Mouse (Mus musculus): ENCODE results near the gene Nit1.
"Not testable (repeated sequence)": the region's sequence is repeated elsewhere in the genome, so short reads cannot be mapped to it uniquely, and the experiment has no call there.

Nit1 gene

GRCm38 (mm10) chr1:171349210-171349609, 3.8 kb upstream of the Nit1 start:
- DNase-seq: no peak

GRCm38 (mm10) chr1:171348665-171349064, 3.2 kb upstream of the Nit1 start:
- DNase-seq: no peak

GRCm38 (mm10) chr1:171346095-171346450, 627 bp upstream of the Nit1 start:
- DNase-seq: no peak

GRCm38 (mm10) chr1:171344715-171345114, 731 bp downstream of the Nit1 start:
- no peak for DNase-seq

GRCm38 (mm10) chr1:171343922-171344677, 1.3 kb downstream of the Nit1 start:
- no peak for DNase-seq

GRCm38 (mm10) chr1:171342262-171343207, 2.9 kb downstream of the Nit1 start:
- no peak for DNase-seq

GRCm38 (mm10) chr1:171330216-171330560, 15.3 kb downstream of the Nit1 start:
- DNase-seq: no peak

- no peak for DNase-seq
Observed at GRCm38 (mm10) chr1:171329433-171330215, 15.8 kb downstream of the Nit1 start.

- DNase-seq: peak; percentile 99
Observed at GRCm38 (mm10) chr1:171328839-171329432, 16.5 kb downstream of the Nit1 start, which contains the start of gene Dedd. Gene Dedd (plus strand): TSS chr1:171329145.

GRCm38 (mm10) chr1:171328244-171328643, 17.2 kb downstream of the Nit1 start:
- DNase-seq: peak; percentile 36

GRCm38 (mm10) chr1:171326588-171326987, 18.9 kb downstream of the Nit1 start:
- peak; percentile 59 for DNase-seq

GRCm38 (mm10) chr1:171325571-171325970, 19.9 kb downstream of the Nit1 start:
- peak; percentile 25 for DNase-seq

GRCm38 (mm10) chr1:171322012-171322411, 23.4 kb downstream of the Nit1 start:
- DNase-seq: peak; percentile 80

- no peak for DNase-seq
Observed at GRCm38 (mm10) chr1:171321415-171321814, 24.0 kb downstream of the Nit1 start.

GRCm38 (mm10) chr1:171320151-171320550, 25.3 kb downstream of the Nit1 start:
- peak; percentile 90 for DNase-seq

- peak; percentile 71 for DNase-seq
Observed at GRCm38 (mm10) chr1:171319748-171320147, 25.7 kb downstream of the Nit1 start.

GRCm38 (mm10) chr1:171309321-171309720, 36.1 kb downstream of the Nit1 start:
- DNase-seq: no peak

GRCm38 (mm10) chr1:171306157-171306556, 39.3 kb downstream of the Nit1 start:
- not testable (repeated sequence) for DNase-seq

- DNase-seq: no peak
Observed at GRCm38 (mm10) chr1:171298226-171298625, 47.2 kb downstream of the Nit1 start.

GRCm38 (mm10) chr1:171295063-171295402, 50.4 kb downstream of the Nit1 start:
- DNase-seq: no peak

- peak; percentile 99 for DNase-seq
Observed at GRCm38 (mm10) chr1:171294298-171295062, 51.0 kb downstream of the Nit1 start, which contains the start of gene Ufc1. Gene Ufc1 (minus strand): TSS chr1:171295024.

GRCm38 (mm10) chr1:171293906-171294297, 51.5 kb downstream of the Nit1 start:
- DNase-seq: no peak
